Mouse (Mus musculus) frontal cortex, postnatal 36 days (tissue): Measurements from ENCODE around the gene Dnaja4.
A peak's percentile ranks its signal among the peaks of the same experiment; 100 is the strongest.
"Not testable (repeated sequence)": the region's sequence is repeated elsewhere in the genome, so short reads cannot be mapped to it uniquely, and the experiment has no call there.

ENCODE experiments used
- DNase-seq, 2 experiments: peaks; one replicate each; pipeline ENCODE4 v3.0.0; 2022; ENCODE audit warnings: low spot score in 2 of 2

Gene Dnaja4

DNA sequence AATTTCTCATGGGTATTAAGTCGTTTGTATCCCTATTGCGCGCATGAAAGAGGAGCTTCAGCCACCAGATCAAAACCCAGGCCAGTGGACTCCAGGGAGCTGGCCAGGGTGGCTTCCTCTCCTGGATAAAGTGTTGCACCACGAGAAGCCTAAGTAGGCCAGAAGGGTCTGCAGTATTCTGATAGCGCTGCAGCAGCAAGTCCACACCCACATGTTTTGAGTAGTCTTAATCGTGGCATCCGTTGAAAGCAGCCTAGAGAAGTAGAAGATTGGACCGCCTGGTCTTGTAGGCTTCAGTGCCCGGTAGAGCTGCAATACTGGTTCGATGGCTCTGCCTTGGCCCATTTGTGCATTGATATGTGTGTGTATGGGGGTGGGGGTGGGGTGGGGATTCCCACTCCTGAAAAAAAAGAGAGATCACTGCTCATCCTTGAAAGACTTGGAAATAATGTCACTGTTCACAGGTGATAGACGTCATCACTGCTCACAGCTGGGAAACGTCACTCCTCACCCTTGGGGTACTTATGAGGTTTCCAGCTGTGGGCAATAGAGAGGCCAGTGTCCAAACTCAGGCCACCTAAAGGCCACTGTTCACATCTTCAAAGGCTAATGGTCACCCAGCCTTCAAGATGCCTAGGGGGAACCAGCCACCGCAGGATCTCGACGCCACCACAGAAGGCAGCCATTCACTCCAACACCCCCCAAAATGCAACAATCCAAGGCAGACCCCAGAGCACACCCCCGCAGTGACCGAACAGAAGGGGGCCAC is at the start of gene Dnaja4:
Gene Dnaja4, plus strand, starts transcription at position 556 of the 769 bp plus-strand sequence.
- no peak for DNase-seq

- DNase-seq: no peak
Observed at GRCm38 (mm10) chr9:54649360-54649759, 49.3 kb upstream of the Dnaja4 start.

DNA sequence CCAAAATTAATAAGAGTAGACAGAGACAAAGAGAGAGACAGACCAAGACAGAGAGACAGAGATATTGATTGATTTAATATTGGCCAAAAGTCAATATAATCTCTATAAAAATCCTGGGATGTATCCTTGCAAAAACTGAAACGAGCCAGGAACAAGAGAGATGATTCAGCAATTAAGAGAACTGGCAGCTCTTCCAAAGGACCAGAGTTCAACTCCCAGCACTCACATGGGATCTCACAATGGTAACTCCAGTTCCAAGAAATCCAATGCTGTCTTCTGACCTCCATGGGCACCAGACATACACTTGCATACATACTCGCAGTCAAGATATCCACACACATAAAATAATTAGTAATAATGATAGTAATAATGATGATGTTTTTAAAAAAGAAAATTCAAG is 45.9 kb upstream of the Dnaja4 start:
- DNase-seq: no peak

DNA sequence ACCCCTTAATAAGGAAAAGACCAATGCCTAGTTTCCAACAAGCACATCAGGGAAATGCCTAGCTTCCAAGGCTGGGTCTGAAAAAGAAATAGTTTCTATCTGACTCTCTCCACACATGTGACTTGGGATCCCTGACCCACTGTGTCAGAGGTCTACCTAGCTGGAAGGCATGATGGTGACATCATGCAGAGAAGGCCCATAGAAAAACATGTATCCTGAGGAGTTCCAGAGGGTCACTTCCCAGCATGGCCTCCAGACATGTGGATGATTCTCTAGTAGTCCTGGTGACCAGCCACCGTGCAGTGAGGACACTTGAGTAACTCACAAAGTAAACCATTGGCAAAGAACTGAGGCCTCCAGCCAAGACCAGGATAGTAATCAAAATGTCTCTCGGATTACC is 42.8 kb upstream of the Dnaja4 start:
- no peak for DNase-seq

DNA sequence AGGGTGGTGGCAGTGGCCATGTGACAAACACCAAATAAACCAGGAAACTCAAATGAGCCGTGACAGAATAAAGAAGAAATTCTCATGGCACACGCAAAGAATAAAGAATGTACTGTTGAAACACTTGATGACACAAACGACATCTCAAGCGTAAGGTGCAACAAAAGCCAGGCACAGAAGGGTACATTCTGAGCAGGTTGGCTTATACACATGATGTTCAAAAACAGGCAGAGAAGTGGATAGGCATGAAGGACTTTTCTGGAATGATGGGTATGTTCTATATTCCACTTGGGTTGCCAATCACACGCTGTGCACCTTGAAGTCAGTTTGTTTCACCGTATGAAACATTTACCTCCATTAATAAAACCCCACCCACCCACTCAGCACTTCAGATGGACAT is 42.3 kb upstream of the Dnaja4 start:
- no peak for DNase-seq

DNA sequence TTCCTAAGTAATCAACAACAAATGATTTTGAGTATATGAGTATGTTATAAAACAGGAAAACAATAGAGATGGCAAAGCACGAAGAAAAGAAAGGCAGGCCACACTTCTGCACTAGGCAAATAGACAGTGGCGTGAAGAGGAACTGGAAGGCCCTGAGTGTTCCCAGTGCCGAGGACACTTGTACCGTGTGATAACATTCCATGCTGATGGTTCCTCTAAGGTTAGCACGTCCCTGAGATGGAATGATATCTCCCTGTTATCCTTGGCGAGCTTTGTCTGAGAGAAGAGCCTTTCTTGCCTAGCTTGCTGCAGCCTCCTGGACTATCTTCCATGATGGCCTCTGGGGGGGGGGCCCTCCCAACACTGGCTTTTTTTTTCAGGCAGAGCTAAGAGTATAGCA is 39.9 kb upstream of the Dnaja4 start:
- no peak for DNase-seq

DNA sequence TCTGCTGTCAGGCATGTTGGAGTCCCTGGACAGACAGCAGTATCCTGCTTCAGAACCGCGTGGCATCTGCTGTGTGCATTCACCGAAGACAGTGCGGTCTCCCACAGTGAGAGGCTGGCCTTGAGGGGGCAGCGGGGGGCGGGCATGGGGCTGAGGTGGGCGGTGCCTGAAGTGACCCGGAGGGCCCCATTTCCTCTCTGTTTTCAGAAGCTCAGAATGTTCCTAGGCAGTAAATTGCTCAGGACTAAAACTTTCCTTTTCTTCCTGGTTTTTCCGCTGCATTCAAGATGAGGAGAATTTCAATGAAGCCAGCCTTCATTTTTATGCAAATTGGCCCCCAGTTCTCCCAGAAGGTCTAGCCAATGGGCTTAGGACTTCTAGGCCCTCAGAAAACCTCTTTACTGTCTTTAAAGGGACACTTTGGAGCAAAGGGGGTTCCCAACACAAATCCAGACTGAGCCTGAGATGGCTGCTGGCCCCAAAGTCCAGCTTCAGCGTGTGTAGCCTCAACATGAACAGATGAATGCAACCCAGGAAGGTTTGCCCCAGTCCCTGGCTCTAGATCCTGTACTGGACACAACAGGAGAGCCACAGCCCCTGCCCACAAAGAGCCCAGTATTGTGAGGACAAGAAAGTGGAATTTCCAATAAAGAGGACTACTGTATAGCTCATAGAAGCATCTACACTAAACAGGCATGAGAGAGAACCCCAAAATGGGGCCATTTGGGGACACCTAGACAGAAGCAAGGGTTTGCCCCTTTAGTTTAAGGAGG is 36.9 kb upstream of the Dnaja4 start, which contains the start of gene Acsbg1:
Gene Acsbg1, minus strand, starts transcription at position 266 of the 773 bp plus-strand sequence.
- DNase-seq: peak in 1 of 2 experiments; percentile 29

DNA sequence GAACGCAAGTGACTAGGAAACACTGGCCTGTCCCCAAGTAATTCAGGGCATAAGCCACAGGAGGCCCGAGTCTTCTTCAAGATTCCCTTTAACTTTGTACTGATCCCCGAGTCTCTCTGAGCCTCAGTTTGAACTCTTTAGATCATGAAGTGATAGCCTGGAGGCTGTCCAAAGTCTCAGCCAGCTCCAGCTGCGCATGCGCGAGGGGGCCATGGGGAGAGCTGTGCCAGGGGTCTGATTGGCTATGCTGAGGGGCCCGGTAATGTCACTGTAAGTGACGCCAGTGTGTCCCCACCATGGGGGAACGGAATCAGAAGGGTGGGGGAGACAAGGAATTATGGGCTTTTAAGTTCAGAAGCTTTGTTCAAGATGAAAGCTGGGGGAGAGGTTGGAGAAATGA is 34.3 kb upstream of the Dnaja4 start:
- no peak for DNase-seq

- DNase-seq: no peak
Observed at GRCm38 (mm10) chr9:54666116-54666515, 32.6 kb upstream of the Dnaja4 start.

GRCm38 (mm10) chr9:54668455-54668854 is 30.2 kb upstream of the Dnaja4 start:
- DNase-seq: peak in 1 of 2 experiments; percentile 57

DNA sequence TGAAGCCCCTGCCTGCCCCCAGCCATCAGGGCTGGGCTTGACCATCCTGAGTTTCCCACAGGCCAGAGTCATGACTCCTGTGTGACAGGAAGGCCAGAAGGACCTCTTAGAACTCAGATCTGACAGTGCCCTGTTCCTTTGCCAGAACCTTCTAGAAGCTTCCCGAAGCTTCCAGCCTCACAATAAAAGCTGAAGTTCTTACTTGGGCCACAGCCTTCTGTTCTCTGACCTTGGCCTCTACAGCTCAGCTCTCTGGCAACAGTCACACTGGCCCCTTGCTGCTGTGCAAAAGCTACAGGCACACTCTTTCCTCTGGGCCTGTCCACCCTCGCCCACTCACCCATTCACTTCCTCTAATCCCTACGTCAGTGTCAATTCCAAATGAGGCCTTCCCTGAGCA is 26.7 kb upstream of the Dnaja4 start:
- no peak for DNase-seq

GRCm38 (mm10) chr9:54673887-54674286 is 24.8 kb upstream of the Dnaja4 start:
- no peak for DNase-seq

DNA sequence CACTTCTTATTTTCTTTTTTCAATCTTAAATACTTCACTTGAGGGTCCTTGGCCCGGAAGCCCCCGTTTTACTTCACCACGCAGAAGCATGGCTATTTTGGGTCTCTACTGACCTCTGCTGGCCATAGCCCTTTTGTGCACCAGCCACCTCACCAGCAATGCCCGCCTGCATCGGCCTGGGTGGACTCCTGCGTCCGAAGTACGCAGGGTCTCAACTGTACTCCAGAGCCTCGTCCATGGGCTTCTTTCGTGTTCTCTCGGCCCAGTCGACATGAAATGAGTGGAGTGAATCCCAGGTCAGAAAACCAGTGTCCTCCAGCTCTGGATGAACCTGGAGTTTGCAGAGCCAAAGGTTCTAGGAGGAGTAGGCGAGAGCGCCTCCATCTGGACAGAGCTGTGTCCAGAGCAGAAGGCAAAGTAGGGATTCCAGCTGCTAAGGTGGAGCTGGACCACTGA is 22.1 kb upstream of the Dnaja4 start:
- DNase-seq: peak; percentile 78 to 82

GRCm38 (mm10) chr9:54682846-54683245 is 15.8 kb upstream of the Dnaja4 start:
- DNase-seq: no peak

DNA sequence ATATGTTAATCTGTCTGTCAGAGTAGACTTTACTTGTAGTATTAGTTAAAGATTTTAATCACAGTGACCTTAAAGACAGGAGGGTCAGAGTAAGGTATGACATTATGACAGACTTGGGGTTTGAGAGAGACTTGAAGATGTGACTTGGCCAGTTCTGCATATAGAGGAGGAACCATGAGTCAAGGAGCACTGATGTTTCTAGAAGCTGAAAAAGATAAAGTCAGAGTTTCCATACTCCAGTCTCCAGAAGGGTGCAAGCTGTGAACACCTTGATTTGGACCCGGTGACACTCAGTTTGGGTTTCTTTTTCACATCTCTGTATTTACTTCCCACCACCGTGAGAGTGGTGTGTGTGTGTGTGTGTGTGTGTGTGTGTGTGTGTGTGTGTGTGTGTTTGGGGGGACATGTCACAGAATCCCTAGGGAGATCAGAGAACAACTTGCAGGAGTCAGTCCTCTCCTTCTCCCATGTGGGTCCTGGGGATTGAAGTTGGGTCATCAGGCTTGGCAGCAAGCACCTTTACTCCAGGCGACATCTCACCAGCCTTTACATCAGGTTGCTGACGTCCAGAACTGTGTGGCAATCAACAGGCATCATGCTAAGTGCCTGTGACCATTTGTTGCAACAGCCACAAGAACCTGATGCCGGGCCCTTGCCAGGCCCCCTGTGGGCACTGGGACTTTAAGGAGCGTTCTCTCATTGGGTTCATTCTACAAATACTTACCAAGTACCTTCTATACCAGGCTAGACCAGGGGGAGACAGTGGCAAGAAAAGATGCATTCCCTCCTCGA is 14.7 kb upstream of the Dnaja4 start:
- DNase-seq: no peak

- DNase-seq: no peak
Observed at GRCm38 (mm10) chr9:54687246-54688236, 11.1 kb upstream of the Dnaja4 start.

GRCm38 (mm10) chr9:54689446-54689845 is 9.2 kb upstream of the Dnaja4 start:
- no peak for DNase-seq

- not testable (repeated sequence) for DNase-seq
Observed at GRCm38 (mm10) chr9:54690697-54691096, 8.0 kb upstream of the Dnaja4 start.

DNA sequence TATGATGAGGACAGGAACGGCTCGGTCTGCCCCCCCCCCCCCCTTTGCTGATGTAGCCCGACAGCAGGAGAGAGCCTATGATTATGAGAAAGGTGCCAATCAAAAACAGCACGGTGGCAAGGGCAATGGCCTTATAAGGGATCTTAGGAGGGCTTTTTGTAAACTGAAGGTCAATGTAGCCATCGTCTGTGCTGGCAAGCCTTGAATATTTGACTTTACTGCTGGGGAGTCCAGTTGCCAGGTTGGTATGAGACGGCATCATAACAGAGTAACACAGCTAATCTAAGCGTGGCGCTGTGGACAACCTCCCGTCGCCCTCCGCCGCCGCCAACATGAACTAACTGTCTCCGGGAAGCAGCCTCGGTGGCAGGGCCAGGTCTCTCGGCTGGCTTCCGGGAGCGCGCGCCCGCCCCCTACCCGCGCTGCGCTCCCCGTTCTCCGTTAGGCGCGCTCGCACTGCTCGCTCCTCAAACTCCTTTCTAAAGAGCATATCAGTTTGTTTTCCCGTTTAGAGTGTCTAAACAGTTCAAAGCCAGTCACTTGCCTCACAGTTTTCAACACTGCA is 7.3 kb upstream of the Dnaja4 start:
- not testable (repeated sequence) for DNase-seq

- DNase-seq: no peak
Observed at GRCm38 (mm10) chr9:54699087-54699344, 343 bp downstream of the Dnaja4 start.
